In the genomic region with DNA sequence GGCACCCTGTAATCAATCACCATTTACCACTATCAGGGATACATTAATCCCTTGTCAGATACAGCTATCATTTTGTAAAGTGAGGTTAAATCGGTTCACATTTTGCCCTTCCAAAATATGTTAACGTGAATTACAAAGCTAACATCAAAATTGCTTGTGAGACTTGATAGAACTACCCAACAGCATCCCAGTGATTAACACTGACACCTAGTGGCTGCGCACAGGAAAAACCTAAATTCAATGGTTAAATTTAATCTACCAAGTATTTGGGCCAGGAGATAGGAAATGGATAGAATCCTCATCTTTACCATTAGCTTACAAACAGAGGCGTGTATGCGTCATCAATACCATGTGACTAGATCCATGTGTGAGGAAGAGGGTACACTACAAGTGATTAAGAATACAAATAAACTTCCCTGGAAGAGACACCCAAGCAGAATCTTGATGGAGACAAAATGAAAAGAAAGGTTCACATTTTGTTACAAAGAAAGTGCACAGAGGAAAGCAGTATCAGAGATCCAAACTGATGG, we compare ENCODE assay signal across 7 mouse cellular contexts. TPM values are rescaled to one million over a fixed set of nuclear protein-coding genes. Genes with fewer than 3 reads are reported as not detected.
DNase-seq lines count a peak whose midpoint lies in the region.

No protein-coding gene starts in this region.

- DNase-seq in left cerebral cortex, adult 11 months (ENCODE audit: low spot score): peak; percentile 32
- no peak for DNase-seq in left cerebral cortex, adult 8-10 months (ENCODE audit: low spot score in 2 of 2)
- DNase-seq in ES-CJ7 (ENCODE audit: low read depth, low spot score) (peak; percentile 21), adipocyte (ENCODE audit: low spot score) (peak; percentile 65)
- DNase-seq in frontal cortex, postnatal 10 days (ENCODE audit: low spot score in 2 of 2): peak; percentile 7 to 20
- DNase-seq in lung, postnatal 36 days: peak; percentile 21
- no peak for DNase-seq in ovary, postnatal 36 days (ENCODE audit: low spot score)

RNA-seq across cellular contexts. Expression of a gene that starts 47.8 kb away (rescaled TPM):
- total RNA-seq in left cerebral cortex, adult 8-10 months (2022): not detected

Comparison
In these comparisons a context has a peak if more than half of its experiments do, and no peak if none do; other contexts are left out.
1. DNase-seq: peak in left cerebral cortex, adult 11 months (single experiment), ES-CJ7 (single experiment), adipocyte (single experiment), frontal cortex, postnatal 10 days (2 of 2) and lung, postnatal 36 days (single experiment); none in left cerebral cortex, adult 8-10 months (0 of 2) and ovary, postnatal 36 days (single experiment).